Mouse (Mus musculus): ENCODE data around the gene Gm45716.

Gene Gm45716

DNA sequence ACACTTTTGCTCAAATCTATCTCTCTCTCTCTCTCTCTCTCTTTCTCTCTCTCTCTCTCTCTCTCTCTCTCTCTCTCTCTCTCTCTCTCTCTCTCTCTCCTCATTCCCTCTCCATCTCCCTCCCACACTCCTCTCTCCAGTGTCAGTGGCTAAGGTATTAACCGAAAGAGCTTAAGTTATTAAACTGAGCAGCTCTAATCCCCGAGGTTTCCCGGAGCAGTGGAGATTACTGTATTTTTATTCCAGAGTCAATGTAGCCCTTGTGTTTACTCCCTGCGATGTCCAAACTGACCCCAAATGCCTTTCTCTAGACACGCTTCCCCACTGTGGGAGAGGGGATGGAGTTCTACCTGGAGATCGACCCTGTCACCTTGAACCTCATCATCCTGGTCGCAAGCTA is at the start of gene Gm45716:
TSS of gene Gm45716 (plus strand) at position 243 of the 400 bp plus-strand sequence.
- DNase-seq (ENCODE audit: low spot score): no peak

DNA sequence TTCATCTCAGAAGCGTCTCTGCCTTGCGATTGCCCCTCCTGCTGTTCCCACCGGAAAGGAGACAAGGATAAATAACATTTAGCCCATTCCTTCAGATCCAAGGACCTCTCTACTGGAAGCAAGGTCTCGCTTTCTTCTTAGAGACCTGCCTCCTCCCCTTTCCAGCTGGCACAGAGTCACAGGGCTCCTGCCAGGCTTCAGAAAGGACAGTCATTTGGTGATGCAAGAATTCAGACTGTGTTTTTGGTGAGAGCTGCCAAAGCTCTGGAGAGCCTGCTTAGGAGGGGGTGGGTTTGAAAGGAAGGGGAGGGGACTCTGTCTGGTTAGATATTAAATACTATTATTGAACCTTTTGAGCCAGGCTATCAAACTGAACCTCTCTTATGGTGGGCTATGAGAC is 45.1 kb upstream of the Gm45716 start:
- DNase-seq (ENCODE audit: low spot score): peak; percentile 50

DNA sequence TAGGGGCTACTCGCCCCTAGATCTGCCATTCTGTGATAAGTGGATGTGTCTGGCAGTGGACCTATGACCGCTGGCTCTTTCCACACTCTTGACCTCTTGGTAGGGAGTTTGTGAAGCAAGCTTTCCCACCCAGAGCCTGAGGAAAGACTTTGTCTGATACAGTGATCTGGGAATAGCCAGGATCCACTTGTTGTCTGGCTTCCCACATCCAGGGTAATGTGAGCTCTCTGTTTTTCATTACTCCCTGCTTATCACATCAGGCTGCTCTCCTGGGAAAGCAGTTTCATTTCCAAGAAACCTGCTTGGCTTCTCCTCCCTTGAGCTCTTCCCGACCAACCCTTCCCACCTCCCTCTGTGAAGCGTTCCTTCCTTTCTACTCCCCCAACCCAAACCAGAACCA is 44.5 kb upstream of the Gm45716 start:
- peak; percentile 23 for DNase-seq (ENCODE audit: low spot score)

DNA sequence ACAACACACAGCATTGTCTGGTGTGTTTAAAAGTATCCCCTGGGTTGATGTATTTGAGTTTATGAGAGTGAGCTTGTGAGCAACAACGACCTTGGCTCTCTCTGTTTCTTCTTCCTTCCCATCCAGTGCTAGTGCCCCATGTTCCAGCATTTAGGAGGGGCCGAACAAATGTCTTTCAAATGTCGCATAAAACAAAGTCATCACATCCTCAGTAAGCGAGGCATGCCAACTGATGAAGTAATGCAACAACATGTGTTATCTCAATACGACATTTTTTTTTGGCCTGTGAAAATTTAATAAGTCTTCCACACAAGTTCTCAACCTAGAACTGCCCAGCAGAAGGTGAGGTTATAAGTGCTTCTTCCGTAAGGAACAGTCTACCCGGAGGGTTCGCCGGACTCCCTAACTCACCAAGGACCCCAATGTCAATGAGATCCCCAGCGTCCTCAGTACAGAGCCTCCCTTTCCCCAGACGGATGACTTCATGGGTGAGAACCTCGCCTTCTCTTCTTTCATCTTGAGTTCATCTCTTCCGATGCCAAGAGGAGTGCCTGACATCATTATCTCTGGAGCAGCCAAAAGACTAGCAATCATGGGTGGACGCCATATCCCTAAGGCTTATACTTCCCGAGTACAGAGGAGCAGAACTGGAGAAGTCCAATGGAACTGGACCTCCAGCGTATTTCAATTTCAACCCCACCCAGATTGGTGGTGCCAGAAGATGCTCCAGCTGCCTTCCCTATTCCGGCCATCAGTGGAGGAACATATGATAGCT is 41.2 kb upstream of the Gm45716 start:
- DNase-seq (ENCODE audit: low spot score): no peak

DNA sequence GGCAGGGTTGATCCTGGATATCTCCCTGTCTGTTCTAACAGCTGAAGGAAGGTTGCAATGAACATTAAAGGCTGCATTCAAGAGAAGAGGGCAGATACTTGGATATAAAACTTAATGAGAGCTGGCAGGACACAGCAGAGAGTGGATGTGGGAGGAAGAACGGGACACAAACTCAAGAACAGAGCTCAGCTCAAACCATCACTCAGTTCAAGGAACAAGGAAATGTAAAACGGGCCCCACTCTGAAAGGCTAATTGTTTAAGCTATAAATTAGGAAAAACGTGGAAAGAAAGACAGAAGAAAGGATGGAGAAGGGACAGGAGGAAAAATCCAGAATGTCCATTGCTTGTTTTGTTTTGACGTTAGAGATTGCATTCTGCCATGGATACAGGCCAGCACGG is 32.4 kb upstream of the Gm45716 start:
- no peak for DNase-seq (ENCODE audit: low spot score)

DNA sequence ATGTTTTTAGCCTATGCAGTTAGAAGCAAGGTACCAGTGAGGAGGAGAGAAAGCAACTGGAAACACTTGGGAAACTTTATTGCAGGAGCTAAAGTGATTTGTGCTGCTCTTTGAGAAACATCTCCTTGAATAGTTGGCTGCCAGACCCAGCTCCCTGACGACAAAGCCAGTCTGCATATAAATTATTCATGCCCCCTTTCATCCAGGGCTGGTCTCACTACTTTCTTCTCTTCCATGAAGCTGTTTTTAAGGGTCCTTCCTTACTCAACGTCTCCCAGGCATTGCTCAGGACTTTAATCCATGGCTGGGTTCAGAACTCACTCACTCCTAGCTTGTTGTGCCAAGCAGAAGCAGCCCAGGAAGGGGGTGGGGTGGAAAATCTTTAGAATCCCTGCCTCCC is 32.0 kb upstream of the Gm45716 start:
- no peak for DNase-seq (ENCODE audit: low spot score)

DNA sequence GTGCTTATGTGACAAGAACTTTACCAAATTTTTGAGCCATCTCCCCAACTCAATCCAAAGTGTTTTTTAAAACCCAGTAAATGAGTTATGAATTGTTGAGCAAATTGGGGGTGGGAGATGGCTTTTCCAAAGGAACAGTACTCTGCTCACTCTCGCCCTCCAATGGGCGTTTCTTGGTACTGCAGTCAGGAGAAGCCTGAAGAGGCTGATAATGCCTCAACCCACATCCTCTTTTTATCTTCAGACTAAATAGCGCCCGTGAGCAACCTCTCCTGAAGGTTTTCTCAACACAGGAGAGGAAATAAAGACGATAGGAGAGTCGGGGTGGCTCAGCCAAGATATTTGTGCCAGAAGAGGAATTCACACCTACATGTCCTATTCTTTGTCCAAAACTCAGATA is 19.7 kb upstream of the Gm45716 start:
- DNase-seq (ENCODE audit: low spot score): no peak

DNA sequence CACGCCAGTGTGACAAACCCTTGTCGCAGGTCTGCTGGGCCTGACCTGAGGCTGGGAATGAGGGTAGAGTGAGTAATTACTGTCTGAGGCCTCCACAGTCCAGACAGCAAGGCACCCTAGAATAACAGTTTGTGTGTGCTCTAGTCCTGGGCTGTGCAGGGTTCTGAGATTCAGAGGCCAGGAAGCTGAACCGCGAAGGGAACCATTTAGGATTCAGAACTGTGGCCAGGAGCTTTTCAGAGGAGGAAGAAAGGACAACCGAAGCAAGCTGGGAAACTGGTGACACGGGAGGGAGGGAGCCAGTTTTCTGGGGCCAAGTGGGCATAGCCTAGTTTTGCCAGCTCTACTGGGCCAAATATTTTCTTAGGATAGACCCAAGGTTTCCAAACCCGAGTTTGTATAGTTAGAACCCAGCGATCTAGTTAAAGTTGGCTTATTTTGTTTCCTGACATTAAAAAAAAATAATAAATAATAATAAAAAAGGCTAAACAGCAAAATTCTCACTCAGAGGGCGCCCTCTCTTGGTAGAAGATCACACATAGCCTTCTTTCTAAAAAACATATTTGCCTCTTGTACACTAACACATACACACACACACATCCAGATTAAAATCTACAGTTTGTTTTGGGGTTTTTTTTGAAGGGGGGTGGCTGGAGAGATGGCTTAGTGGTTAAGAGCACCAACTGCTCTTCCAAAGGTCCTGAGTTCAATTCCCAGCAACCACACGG is 19.0 kb upstream of the Gm45716 start:
- DNase-seq (ENCODE audit: low spot score): peak; percentile 23

DNA sequence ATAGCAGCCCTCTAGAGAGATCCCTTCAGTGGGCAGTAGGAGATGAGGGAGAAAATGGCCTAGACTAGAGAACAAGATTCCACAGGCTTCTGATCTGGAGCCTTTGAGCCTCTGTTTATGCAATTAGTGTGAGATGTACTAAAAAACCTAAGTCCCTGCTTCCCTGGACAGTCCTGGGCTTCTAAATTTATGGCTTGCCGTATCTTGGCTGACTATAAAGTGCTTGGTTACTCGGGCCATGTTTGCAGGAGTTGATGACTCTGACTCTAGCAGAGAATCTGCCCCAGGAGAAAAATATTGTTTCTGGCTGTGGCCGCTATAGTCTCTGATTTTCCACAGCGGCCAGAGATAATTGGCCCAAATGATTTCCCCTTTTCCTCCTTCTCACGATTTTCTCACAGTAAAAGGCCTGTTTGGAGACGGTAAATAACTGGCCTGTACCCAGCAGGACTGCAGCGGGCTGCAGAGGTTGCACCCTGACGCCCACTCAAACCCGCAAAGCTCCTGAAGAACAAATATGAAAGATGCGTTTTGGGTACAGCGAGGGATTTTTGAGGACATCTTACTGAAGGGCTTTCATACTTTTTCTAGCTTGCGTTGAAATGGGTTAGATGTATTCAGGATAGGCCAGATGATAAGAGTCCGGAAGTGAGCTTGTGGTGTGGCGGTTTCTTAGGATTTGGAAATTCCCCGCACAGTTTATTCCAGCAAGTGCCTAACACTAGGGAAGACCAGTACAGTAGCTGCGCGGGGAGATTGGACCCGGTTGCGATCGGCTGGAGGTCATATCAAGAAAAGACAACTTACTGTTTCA is 18.1 kb upstream of the Gm45716 start:
- peak; percentile 10 for DNase-seq (ENCODE audit: low spot score)

DNA sequence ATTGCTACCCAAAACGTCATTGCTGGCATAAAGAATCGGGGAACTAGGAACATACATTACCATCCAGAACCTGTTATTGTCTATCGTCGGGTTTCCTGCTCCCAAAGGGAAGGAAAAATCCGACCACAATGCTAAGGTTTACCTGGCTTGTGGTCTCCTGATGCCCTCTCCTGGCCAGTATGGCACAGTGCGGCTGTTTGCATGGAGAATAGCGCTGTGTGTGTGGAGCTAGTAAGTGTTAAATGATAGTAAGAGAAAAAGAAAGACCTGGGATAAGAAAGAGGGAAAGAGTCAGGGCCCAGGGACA is 17.5 kb upstream of the Gm45716 start:
- DNase-seq (ENCODE audit: low spot score): peak; percentile 82

DNA sequence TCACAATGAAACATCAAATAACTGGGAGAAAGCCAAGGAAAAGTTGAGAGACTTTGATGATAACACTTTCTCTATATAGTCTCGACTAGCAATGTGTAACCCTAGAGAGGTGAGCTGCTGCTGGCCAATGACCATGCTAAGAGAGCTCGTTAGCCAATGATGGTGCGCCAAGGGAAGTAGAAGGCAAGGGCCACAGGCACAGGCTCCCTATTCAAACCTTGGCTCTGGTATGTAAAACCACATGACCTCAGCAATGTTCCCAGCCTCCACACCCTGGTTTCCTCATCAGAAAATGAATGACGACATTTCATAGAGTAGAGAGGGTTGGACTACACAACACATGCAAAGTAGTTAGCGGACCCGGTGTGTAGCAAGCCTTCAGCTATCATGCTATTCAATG is 15.2 kb upstream of the Gm45716 start:
- DNase-seq (ENCODE audit: low spot score): no peak

DNA sequence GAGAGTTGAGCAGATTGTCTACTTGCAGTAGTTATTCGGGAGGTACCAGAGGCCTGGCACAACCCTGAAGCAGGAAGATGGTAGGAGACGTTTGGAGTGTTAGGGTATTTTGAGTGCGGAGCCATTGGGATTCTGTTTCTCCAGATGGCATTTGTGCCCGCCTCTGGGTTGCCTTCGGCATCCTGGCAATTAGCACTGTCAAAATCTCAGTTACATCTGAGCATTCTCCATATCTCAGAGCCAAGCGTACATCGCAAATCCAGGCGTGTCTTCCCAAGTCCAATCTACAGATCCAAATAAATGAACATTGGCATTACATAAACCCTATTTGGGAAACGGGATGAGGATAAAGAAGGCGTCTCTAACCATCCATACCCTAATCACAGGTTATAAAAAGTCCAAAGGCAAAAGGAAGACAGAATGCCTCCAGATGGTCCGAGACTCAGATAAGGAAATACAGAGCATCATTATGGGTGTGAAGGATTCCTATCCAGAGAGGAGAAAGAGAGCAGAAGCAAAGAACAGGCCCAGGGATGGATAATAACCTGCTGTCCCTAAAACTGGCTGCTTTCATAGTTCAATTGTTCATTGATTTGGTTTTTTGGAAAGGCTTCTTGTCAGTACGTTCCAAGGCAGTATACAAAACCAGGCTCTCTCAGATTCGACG is 11.7 kb upstream of the Gm45716 start:
- no peak for DNase-seq (ENCODE audit: low spot score)

DNA sequence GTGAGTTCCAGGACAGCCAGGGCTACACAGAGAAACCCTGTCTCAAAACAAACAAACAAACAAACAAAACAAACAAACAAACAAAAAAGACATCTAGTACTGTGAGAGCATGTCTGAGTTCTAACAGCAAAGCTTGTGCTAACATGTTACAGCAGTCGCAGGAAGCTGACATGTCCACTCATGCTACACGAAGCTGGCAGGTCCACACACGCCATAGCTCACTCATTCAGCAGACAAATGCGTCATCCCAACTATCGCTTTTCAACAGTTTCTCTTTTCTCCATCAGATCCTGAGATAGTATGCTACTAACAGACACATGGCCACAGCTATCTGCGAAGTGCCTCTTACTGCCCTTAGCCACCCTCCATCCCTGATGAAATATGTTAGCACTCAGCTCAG is 10.1 kb upstream of the Gm45716 start:
- DNase-seq (ENCODE audit: low spot score): no peak

DNA sequence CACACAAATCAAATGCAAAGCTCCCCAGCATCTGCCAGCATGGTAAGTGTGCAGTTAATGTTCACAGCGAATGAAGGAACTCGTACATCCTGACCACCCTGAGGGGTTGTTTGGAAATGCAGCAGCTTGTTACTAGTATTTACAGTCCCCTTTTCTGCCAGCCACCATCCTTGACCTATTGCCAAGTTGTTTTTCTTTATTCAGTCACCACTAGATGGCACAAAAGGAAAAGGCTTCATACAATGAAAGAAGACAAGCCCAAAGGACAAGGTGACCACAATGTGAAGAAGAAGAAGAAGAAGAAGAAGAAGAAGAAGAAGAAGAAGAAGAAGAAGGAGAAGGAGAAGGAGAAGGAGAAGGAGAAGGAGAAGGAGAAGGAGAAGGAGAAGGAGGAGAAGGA is 4.1 kb upstream of the Gm45716 start:
- peak; percentile 72 for DNase-seq (ENCODE audit: low spot score)

DNA sequence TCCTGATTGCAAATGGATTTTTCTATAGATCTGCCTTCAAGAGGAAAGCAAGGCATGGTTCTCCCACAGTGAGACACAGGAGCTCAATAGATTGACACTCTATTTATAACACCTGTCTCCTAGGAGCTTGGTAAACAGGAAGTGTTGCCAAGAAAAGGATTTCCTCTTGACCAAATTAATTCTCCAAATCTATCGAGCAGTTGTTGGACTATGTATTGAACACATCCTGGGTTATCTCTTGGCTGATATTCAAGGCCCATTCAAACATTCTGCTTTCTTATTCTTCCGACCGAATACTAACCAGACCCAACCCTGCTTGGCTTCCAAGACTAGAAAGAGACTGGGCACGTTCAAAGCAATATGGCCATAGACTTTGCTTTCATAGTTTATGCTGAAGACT is 2.7 kb upstream of the Gm45716 start:
- no peak for DNase-seq (ENCODE audit: low spot score)

DNA sequence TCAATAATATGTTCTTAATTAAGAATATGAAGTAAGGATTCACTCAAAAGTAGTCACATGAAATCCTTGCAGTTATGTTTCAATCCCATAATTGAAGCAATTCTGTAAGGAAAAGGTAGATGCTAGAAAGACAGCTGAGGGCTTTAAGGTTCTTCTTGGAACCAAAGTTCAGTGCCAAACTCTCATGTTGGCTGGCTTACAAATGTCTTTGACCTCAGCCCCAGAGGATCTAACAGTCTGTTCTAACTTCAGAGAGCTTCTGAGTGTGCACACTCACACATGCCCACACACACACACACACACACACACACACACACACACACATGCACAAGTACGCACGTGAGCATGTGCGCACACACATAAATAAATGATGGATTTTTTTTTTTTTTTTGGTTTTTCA is 2.7 kb downstream of the Gm45716 start:
- no peak for DNase-seq (ENCODE audit: low spot score)

DNA sequence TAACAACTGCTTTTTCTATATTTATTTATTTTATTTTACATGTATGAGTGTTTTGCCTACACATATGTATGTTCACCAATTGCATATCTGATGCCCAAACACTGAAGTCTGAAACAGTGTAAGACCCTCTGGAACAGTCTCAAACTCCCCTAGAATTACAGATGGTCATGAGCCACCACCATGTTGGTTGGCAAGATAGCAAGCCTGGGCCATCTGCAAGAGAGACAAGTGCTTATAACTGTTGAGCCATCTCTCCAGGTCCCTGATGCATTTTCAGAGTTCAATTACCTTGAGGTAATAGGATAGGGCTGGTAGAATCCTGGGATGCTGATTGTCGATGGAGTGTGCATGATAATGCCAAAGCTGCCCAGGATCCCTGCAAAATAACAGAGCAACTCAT is 7.5 kb downstream of the Gm45716 start:
- peak; percentile 34 for DNase-seq (ENCODE audit: low spot score)

DNA sequence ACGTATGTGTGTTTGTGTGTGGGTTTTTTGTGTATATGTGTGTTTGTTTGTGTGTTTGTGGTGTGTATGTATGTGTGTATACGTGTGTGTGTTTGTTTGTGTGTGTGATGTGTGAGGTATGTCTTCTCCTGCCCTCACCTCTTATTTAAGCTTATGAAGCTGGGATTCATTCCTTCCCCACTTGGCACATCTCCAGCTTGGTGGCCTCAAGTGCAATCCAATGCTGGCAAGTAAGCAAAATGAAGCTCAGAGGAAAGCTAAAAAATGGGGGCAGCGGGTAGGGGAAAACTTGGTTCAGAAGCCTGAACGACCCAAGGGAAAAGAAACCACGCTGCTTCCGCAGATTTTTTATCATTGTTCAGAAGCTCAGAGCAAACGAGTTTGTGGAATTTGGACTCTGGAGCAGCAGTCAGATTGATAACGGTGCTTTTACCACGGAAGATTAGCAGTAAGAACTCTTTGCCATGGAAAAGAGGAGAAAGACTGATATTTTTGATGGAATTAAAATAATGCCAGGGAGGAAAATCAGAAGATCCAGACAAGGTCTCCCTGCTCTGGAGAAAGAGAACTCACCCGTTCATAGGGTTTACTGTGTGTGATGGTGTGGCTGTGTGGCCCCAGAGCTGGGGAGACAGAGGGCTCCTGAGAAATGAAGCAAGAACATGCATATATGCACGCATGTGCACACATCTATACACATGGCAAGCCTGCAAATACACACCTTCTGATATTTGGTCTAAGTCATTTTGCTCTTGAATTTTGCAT is 8.5 kb downstream of the Gm45716 start:
- peak; percentile 26 for DNase-seq (ENCODE audit: low spot score)

DNA sequence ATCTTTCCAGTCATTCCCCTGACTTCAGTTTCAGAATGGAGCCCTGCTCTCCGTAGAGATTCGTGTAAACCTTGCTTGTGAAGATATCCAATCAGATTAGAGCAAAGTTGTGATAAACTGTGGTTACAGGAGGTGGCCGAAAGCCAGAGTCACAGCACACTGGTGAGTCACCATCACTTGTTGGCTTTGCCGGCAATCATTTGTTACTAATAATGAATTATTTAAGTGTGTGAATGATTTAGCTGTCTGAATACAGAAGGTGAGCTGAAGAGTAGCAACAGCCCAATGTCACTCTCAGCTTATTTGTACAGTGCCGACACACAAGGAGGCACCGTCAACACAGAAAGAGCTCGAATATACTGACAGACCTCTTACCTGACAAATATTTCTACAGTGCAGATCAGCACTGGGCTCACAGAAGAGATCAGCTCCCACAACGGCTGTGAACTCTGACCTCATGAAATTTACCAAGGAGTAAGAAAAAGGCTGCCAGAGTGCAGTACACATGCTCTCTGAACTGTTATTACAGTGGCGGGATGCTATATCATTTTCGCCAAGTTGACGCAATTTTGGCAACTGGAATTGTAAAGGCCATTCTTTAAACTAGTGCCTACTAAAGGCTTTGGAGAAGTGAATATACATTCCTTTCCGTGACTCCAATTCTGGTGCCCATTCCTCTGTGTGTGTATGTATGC is 9.2 kb downstream of the Gm45716 start:
- DNase-seq (ENCODE audit: low spot score): peak; percentile 34

DNA sequence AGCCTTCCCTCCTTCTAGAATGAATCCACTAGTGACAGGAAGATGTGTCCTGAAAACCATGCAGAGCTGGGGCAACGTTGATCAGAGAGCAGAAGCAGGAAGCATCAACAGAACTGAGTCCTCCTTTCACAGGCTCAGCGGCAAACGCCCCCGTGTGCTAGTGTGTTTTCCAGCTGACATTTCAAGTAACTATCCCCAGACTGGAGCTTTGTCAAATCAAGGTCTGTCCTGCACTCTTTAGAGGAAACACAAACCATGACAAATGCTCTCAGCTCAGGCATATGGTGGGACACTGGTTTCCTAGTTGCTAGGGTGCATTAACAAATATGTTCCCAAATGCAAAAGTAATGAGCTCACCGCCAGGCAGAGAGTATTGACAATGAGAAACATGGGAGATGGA is 10.6 kb downstream of the Gm45716 start:
- DNase-seq (ENCODE audit: low spot score): no peak

DNA sequence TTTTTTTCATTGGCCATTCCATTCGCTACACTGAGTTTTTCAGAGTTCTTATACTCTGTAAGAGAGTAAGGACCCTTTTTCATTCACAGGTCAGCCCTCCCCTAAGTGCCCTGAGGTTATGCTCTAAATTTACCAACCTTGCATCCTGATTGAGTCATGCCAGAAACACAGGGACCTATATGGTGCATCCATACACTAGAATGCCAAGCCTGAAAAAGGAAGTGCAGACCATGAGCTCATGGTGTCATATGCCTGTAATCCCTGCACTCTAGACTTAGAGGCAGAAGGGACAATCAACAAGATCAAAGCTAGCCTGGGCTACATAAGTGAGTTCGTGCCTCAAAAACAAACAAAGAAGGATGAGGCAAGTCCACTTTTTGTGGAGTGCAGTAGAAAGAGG is 13.3 kb downstream of the Gm45716 start:
- no peak for DNase-seq (ENCODE audit: low spot score)
